Mouse (Mus musculus) midbrain, postnatal 0 days (tissue): ENCODE data around the gene Cst8. TPM values are rescaled to one million over a fixed set of nuclear protein-coding genes. Genes with fewer than 3 reads are reported as not detected.

Source experiments
- ATAC-seq: fragments of 200-750 bp; cut with Nextera tagmentation; 2 replicates; pipeline ENCODE4 v1.8.0; 2017; ENCODE audit warnings: moderate number of reproducible peaks, mild to moderate bottlenecking, moderate TSS enrichment, moderate library complexity; ENCODE audit not compliant: low FRiP score
- DNase-seq: peaks from one replicate; pipeline ENCODE4 v3.0.0-alpha.2; 2015; ENCODE audit warnings: low spot score
- H3K27ac ChIP-seq: fragments of 300-500 bp; sonication (generic); 2 replicates; pipeline ENCODE4 v1.5.1; 2014; ENCODE audit warnings: low read depth, mild to moderate bottlenecking, low read length, mixed read lengths
- H3K27me3 ChIP-seq: fragments of 300-500 bp; sonication (generic); 2 replicates; pipeline ENCODE4 v1.6.1; 2014; ENCODE audit warnings: low read length, control low read depth, mixed read lengths; ENCODE audit not compliant: insufficient read depth
- H3K36me3 ChIP-seq: fragments of 300-500 bp; sonication (generic); 2 replicates; pipeline ENCODE4 v1.6.1; 2014; ENCODE audit warnings: low read length, control low read depth, mixed read lengths; ENCODE audit not compliant: insufficient read depth
- H3K4me1 ChIP-seq: fragments of 300-500 bp; sonication (generic); 2 replicates; pipeline ENCODE4 v1.6.1; 2014; ENCODE audit warnings: mild to moderate bottlenecking, control low read depth, antibody characterized with exemption, low read length, mixed read lengths; ENCODE audit not compliant: insufficient read depth
- H3K4me2 ChIP-seq: fragments of 300-500 bp; sonication (generic); 2 replicates; pipeline ENCODE4 v1.6.1; 2014; ENCODE audit warnings: low read depth, mild to moderate bottlenecking, low read length, mixed read lengths; ENCODE audit not compliant: poor library complexity, severe bottlenecking
- H3K4me3 ChIP-seq: fragments of 300-500 bp; sonication (generic); 2 replicates; pipeline ENCODE4 v1.5.1; 2014; ENCODE audit warnings: low read depth, mild to moderate bottlenecking, low read length, moderate library complexity
- H3K9ac ChIP-seq: fragments of 300-500 bp; sonication (generic); replicated peaks from 2 replicates; pipeline ENCODE4 v1.6.1; 2014; ENCODE audit warnings: mild to moderate bottlenecking, low read length, moderate library complexity, mixed read lengths; ENCODE audit not compliant: poor library complexity, severe bottlenecking
- H3K9me3 ChIP-seq: fragments of 300-500 bp; sonication (generic); 2 replicates; pipeline ENCODE4 v1.6.1; 2016; ENCODE audit warnings: low read length, control low read depth
- CTCF ChIP-seq: IDR thresholded peaks from 2 replicates; pipeline ENCODE4 v1.5.1; 2016; ENCODE audit warnings: antibody characterized with exemption, mild to moderate bottlenecking
- WGBS: fragments of 180-500 bp; shearing (Covaris S2); extraction: QIAGEN DNeasy Blood & Tissue Kit; methylation state at CpG from one replicate; pipeline ENCODE4 v1.1.7; 2014; 5-methylcytosine and 5-hydroxymethylcytosine counted together
- polyA plus RNA-seq: library from polyadenylated mRNA; unstranded; fragments of >200 nt; fragmentation: Nextera tagmentation; extraction: Ambion mirVana; gene quantifications from 2 replicates; pipeline ENCODE4 v1.2.1, GENCODE M21; 2015
- total RNA-seq: library from RNA; depleted of rRNA; stranded (reverse); fragments of >200 nt; gene quantifications from 2 replicates; pipeline ENCODE4 v1.2.3, GENCODE M21; 2014

Gene Cst8
- total and polyA plus RNA-seq, 2 experiments from 2014 or later, result not detected

GRCm38 (mm10) chr2:148781709-148782108, 16.9 kb upstream of the Cst8 start, which contains the start of gene 8030411F24Rik:
Gene 8030411F24Rik, plus strand, starts transcription at chr2:148782009.
- H3K36me3 ChIP-seq, result no peaks in the 10 kb centered on the region
- H3K27ac ChIP-seq, result no peak within 1 kb of the TSS
- ATAC-seq (0 out of 2 replicates have a peak, but pooled peaks have one; percentile 13), DNase-seq (no peak)
- no peak within 1 kb of the TSS for H3K9ac ChIP-seq
- TF ChIP-seq CTCF, result no peak
- no peaks in the 10 kb centered on the region for H3K4me1 ChIP-seq
- no peak within 1 kb of the TSS for H3K4me3 ChIP-seq
- 0% methylated on average over 1 of the region's 1 CpGs for WGBS
- no peaks in the 10 kb centered on the region for H3K27me3 ChIP-seq
- no peaks in the 10 kb centered on the region for H3K9me3 ChIP-seq
- no peak within 1 kb of the TSS for H3K4me2 ChIP-seq

- TF ChIP-seq CTCF, result no peak
- no peak within 1 kb of the TSS for H3K4me3 ChIP-seq
- H3K4me2 ChIP-seq, result no peak within 1 kb of the TSS
- no peak within 1 kb of the TSS for H3K9ac ChIP-seq
- no peak within 1 kb of the TSS for H3K27ac ChIP-seq
- ATAC-seq, result no peak
- no peaks in the 10 kb centered on the region for H3K36me3 ChIP-seq
- no peak for DNase-seq
- 92% methylated on average over 6 of the region's 6 CpGs for WGBS
- H3K4me1 ChIP-seq, result no peaks in the 10 kb centered on the region
- no peaks in the 10 kb centered on the region for H3K9me3 ChIP-seq
- H3K27me3 ChIP-seq, result no peaks in the 10 kb centered on the region
These were observed 9.4 kb upstream of the Cst8 start, which contains the start of gene Cst12 for GRCm38 (mm10) chr2:148789142-148789541. Gene Cst12, plus strand, starts transcription at chr2:148789361.

- Histone ChIP-seq H3K4me1 (no peaks in the 10 kb centered on the region), H3K9ac (no peak overlapping the region), H3K27me3 (no peaks in the 10 kb centered on the region), H3K27ac (no peak overlapping the region), H3K36me3 (no peaks in the 10 kb centered on the region), H3K4me2 (no peak overlapping the region), H3K4me3 (no peak overlapping the region), H3K9me3 (no peaks in the 10 kb centered on the region)
- ATAC-seq (no peak), DNase-seq (no peak)
- 79% methylated on average over 3 of the region's 3 CpGs for WGBS
- TF ChIP-seq CTCF, result no peak
These were observed 2.9 kb downstream of the Cst8 start for GRCm38 (mm10) chr2:148801491-148801921.

DNA sequence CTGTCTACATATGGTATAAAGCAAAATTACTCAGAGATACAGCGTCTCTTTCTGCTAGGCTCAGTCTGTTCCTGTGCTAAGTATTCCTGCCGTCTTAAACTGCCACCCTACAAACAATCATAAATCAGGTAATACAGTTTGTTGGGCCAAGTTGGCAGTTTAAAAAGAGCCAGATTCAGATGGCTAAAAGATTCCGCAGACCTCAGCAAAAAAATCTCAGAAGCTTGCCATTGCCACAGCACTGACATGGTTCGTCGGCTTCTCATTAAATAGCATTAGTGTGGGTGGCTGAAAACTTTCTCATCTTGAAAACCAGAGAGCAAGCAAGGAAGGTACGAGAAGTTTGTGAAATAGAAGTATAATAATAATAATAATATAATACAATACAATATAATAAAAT, 8.1 kb downstream of the Cst8 start:
- 81% methylated on average over 6 of the region's 6 CpGs for WGBS
- TF ChIP-seq CTCF, result no peak

DNA sequence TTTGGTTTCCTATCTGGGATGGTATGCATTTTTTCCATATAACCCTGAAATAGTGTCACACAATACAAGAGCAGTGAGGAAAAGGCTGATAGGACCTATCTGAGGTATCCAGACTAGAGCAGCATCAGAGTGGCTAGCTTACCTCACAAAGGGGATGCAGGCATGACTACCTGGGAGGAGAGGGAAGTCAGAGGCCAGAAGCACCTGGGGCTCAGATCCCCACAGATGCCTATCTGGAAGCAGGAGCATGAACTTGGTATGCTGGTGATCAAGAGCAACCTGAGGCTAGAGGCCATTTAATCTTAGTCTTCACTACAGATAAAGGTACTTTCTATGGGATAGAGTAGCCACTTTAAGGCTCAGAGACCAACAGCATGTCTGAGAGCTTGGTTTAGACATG, 21.3 kb downstream of the Cst8 start, which contains the start of gene Cst13:
TSS of gene Cst13 (plus strand) at position 173 of the 400 bp plus-strand sequence.
- H3K4me3 ChIP-seq, result no peak within 1 kb of the TSS
- ATAC-seq (no peak), DNase-seq (no peak)
- no peaks in the 10 kb centered on the region for H3K9me3 ChIP-seq
- no peak within 1 kb of the TSS for H3K27ac ChIP-seq
- no peaks in the 10 kb centered on the region for H3K27me3 ChIP-seq
- H3K9ac ChIP-seq, result no peak within 1 kb of the TSS
- H3K4me1 ChIP-seq, result no peaks in the 10 kb centered on the region
- H3K4me2 ChIP-seq, result no peak within 1 kb of the TSS
- H3K36me3 ChIP-seq, result no peaks in the 10 kb centered on the region
- no peak for TF ChIP-seq CTCF

More for the DNA sequence above, 8.1 kb downstream of the Cst8 start:
- Histone ChIP-seq H3K36me3 (no peaks in the 10 kb centered on the region), H3K9me3 (no peaks in the 10 kb centered on the region), H3K4me3 (no peak overlapping the region), H3K27me3 (no peaks in the 10 kb centered on the region), H3K4me2 (no peak overlapping the region), H3K4me1 (no peaks in the 10 kb centered on the region), H3K9ac (no peak overlapping the region), H3K27ac (no peak overlapping the region)
- no peak for ATAC-seq
- no peak for DNase-seq

GRCm38 (mm10) chr2:148825986-148826385, 27.4 kb downstream of the Cst8 start:
- ATAC-seq, result no peak
- Histone ChIP-seq H3K4me2 (no peak overlapping the region), H3K4me3 (no peak overlapping the region), H3K27ac (no peak overlapping the region), H3K4me1 (no peaks in the 10 kb centered on the region), H3K9ac (no peak overlapping the region), H3K27me3 (no peaks in the 10 kb centered on the region), H3K36me3 (no peaks in the 10 kb centered on the region), H3K9me3 (no peaks in the 10 kb centered on the region)
- TF ChIP-seq CTCF, result no peak
- no peak for DNase-seq
- WGBS, result 86% methylated on average over 1 of the region's 1 CpGs
